Mouse (Mus musculus) stomach, embryonic 14.5 days (tissue): ENCODE measurements around the gene Tctn1. TPM values are rescaled to one million over a fixed set of nuclear protein-coding genes. Genes with fewer than 3 reads are reported as not detected.

ENCODE experiments used
- ATAC-seq: fragments of 200-750 bp; cut with Nextera tagmentation; 2 replicates; pipeline ENCODE4 v1.8.0; 2017; ENCODE audit warnings: low read depth, moderate TSS enrichment; ENCODE audit not compliant: insufficient number of reproducible peaks, insufficient read depth, low FRiP score
- H3K27ac ChIP-seq: fragments of 300-500 bp; sonication (generic); 2 replicates; pipeline ENCODE4 v1.5.1; 2014; ENCODE audit warnings: mild to moderate bottlenecking, low read length, moderate library complexity, mixed read lengths
- H3K27me3 ChIP-seq: fragments of 300-500 bp; sonication (generic); 2 replicates; pipeline ENCODE4 v1.6.1; 2014; ENCODE audit warnings: low read length, control low read depth, mixed read lengths; ENCODE audit not compliant: control insufficient read depth, insufficient read depth
- H3K36me3 ChIP-seq: fragments of 300-500 bp; sonication (generic); 2 replicates; pipeline ENCODE4 v1.6.1; 2014; ENCODE audit warnings: mild to moderate bottlenecking, control low read depth, low read length, moderate library complexity, mixed read lengths; ENCODE audit not compliant: control insufficient read depth, insufficient read depth
- H3K4me1 ChIP-seq: fragments of 300-500 bp; sonication (generic); 2 replicates; pipeline ENCODE4 v1.6.1; 2014; ENCODE audit warnings: low read length, control low read depth, mixed read lengths; ENCODE audit not compliant: control insufficient read depth, insufficient read depth
- H3K4me2 ChIP-seq: fragments of 300-500 bp; sonication (generic); replicated peaks from 2 replicates; pipeline ENCODE4 v1.6.1; 2014; ENCODE audit warnings: low read depth, low read length, control low read depth
- H3K4me3 ChIP-seq: fragments of 300-500 bp; sonication (generic); 2 replicates; pipeline ENCODE4 v1.5.1; 2014; ENCODE audit warnings: low read depth, low read length, control low read depth
- H3K9ac ChIP-seq: fragments of 300-500 bp; sonication (generic); replicated peaks from 2 replicates; pipeline ENCODE4 v1.6.1; 2014; ENCODE audit warnings: low read depth, mild to moderate bottlenecking, control low read depth, low read length, moderate library complexity, mixed read lengths
- H3K9me3 ChIP-seq: fragments of 300-500 bp; sonication (generic); 2 replicates; pipeline ENCODE4 v1.6.1; 2016; ENCODE audit warnings: low read depth, low read length, control low read depth; ENCODE audit not compliant: control insufficient read depth
- WGBS: fragments of 180-500 bp; shearing (Covaris S2); extraction: QIAGEN DNeasy Blood & Tissue Kit; methylation state at CpG from one replicate; pipeline ENCODE4 v1.1.7; 2014; 5-methylcytosine and 5-hydroxymethylcytosine counted together
- polyA plus RNA-seq: library from polyadenylated mRNA; unstranded; fragments of >200 nt; fragmentation: Nextera tagmentation; extraction: Ambion mirVana; gene quantifications from 2 replicates; pipeline ENCODE4 v1.2.1, GENCODE M21; 2014

Tctn1 gene
- polyA plus RNA-seq, 1 experiment from 2014 or later: 6.5 TPM

GRCm38 (mm10) chr5:122237200-122237599 lies 27.1 kb downstream of the Tctn1 start:
- 66% methylated on average over 5 of the region's 5 CpGs for WGBS
- Histone ChIP-seq H3K27me3 (no peaks in the 10 kb centered on the region), H3K9me3 (no peaks in the 10 kb centered on the region), H3K4me3 (no peak overlapping the region), H3K4me2 (no peak overlapping the region), H3K4me1 (peaks cover 6% of the 10 kb centered on the region; the same call in 1 of the 2 replicates), H3K9ac (no peak overlapping the region), H3K27ac (no peak overlapping the region), H3K36me3 (peaks cover 9% of the 10 kb centered on the region)
- no peak for ATAC-seq

DNA sequence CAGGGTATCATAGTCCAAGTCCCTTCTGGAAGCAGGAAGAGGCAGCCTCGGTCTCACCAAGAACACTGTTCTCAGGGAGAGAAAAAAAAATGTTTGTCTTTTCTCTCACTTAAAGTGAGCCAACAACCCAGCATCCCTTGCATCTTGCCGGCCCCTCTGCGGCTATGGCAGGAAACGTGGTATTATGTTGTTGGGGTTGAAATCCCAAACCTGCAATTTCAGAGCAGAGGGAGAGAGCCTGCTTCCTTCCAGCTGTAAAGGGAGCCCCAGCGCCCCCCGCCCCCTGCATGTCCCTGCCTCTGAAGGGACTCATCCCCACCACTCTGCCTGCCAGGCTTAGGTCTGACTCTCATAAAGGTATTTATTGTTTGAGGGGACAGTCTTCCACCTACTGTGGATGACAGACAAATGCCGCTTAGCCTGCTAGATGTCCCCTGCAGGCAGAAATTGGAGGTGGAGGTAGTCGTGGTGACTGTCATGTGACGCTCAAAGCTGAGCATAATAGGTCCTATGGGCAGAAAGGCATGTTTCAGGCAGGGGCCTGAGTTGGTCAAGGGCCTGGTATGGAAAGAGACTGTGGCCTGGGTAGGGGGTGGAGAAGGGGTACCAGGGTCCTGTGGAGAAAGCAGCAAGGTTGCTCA lies 28.9 kb downstream of the Tctn1 start:
- Histone ChIP-seq H3K36me3 (no peaks in the 10 kb centered on the region; the same call in 1 of the 2 replicates), H3K9ac (no peak overlapping the region), H3K9me3 (no peaks in the 10 kb centered on the region), H3K4me3 (no peak overlapping the region), H3K27ac (peak overlapping the region; percentile 41; the same call in 1 of the 2 replicates), H3K4me1 (peaks cover 6% of the 10 kb centered on the region; the same call in 1 of the 2 replicates), H3K27me3 (no peaks in the 10 kb centered on the region), H3K4me2 (no peak overlapping the region)
- whole genome bisulfite sequencing: 54% methylated on average over 9 of the region's 9 CpGs
- no peak for ATAC-seq

GRCm38 (mm10) chr5:122234319-122235195 lies 29.7 kb downstream of the Tctn1 start:
- Histone ChIP-seq H3K4me1 (peaks cover 6% of the 10 kb centered on the region; the same call in 1 of the 2 replicates), H3K27me3 (no peaks in the 10 kb centered on the region), H3K9ac (no peak overlapping the region), H3K4me3 (no peak overlapping the region), H3K36me3 (no peaks in the 10 kb centered on the region), H3K9me3 (no peaks in the 10 kb centered on the region), H3K4me2 (no peak overlapping the region), H3K27ac (peak overlapping the region; percentile 41; the same call in 1 of the 2 replicates)
- 75% methylated on average over 9 of the region's 9 CpGs for WGBS
- no peak for ATAC-seq

DNA sequence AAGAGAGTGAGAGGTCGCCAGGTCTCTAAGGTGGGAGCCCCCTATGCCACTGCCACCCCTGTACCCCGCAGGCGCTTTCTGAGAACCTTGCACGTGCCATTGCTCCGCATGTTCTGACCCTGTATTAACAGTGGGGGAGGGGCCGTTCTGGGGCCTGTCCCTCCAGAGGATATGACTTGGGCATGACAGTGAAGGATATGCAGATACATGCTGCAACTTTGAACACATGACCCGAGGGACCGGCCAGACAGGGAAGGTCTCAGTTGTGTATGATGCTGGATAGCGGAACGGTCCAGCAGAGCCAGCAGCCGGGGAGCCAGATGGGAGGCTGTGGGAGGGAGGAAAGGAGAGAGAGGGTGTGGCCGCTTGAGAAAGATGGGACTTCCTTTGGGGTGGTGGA lies 30.6 kb downstream of the Tctn1 start:
- Histone ChIP-seq H3K36me3 (no peaks in the 10 kb centered on the region), H3K9me3 (no peaks in the 10 kb centered on the region), H3K4me1 (peaks cover 6% of the 10 kb centered on the region; the same call in 1 of the 2 replicates), H3K9ac (no peak overlapping the region), H3K27ac (no peak overlapping the region), H3K4me3 (no peak overlapping the region), H3K27me3 (no peaks in the 10 kb centered on the region), H3K4me2 (no peak overlapping the region)
- 84% methylated on average over 12 of the region's 12 CpGs for WGBS
- no peak for ATAC-seq

- ATAC-seq: no peak
- peaks cover 6% of the 10 kb centered on the region; the same call in 1 of the 2 replicates for H3K4me1 ChIP-seq
- H3K9me3 ChIP-seq: no peaks in the 10 kb centered on the region; the same call in 1 of the 2 replicates
- no peaks in the 10 kb centered on the region for H3K36me3 ChIP-seq
- H3K27me3 ChIP-seq: no peaks in the 10 kb centered on the region
- H3K4me2 ChIP-seq: no peak overlapping the region
- WGBS: 68% methylated on average over 14 of the region's 14 CpGs
- H3K27ac ChIP-seq: no peak overlapping the region
- H3K9ac ChIP-seq: no peak overlapping the region
- no peak overlapping the region for H3K4me3 ChIP-seq
Measured at GRCm38 (mm10) chr5:122233077-122233581, 31.1 kb downstream of the Tctn1 start.

DNA sequence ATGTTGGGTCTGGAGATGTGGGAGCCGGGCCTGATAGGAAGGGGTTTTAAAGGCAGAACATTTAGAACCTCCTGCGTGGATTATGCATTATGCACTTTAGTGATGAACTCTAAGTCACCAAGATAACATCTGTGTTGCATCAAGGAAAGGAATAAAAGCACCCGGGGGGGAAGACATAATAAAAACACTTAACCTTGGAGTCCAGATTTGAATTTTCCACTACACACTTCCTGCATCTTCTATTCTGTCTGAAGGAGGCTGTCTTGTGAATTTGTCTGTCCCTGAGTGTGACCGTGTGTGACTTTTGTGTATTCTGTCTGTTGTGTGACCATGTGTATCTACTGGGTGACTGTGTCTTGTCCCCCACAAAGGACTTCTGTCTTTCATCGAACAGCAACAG lies 32.3 kb downstream of the Tctn1 start:
- no peaks in the 10 kb centered on the region for H3K27me3 ChIP-seq
- WGBS: 68% methylated on average over 5 of the region's 5 CpGs
- no peaks in the 10 kb centered on the region for H3K36me3 ChIP-seq

DNA sequence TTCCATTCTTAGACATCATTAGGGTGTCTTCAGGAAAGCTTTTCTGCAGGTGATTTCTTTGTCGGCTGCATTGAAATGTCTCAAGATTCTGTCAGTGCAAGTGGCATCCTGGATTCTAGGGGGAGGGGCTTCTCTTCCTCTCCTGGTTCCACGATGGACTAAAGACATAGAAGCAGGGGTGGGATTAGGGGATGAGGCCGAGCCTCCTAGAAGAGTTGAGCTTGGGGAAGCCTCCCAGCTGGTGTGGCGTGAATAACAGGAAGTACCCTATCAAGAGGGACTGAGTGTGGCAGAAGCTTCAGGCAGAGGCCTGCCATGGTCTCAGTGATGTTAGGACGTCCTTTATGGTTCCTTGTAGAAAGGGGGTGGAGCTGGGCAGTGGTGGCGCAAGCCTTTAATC lies 32.8 kb downstream of the Tctn1 start:
- Histone ChIP-seq H3K36me3 (no peaks in the 10 kb centered on the region), H3K27me3 (no peaks in the 10 kb centered on the region), H3K9me3 (peaks cover 6% of the 10 kb centered on the region; the same call in 1 of the 2 replicates), H3K27ac (no peak overlapping the region), H3K9ac (no peak overlapping the region), H3K4me2 (no peak overlapping the region), H3K4me1 (peaks cover 6% of the 10 kb centered on the region; the same call in 1 of the 2 replicates), H3K4me3 (no peak overlapping the region)
- 59% methylated on average over 6 of the region's 6 CpGs for WGBS
- ATAC-seq: no peak

More for the DNA sequence above, 32.3 kb downstream of the Tctn1 start:
- Histone ChIP-seq H3K4me3 (no peak overlapping the region), H3K9ac (no peak overlapping the region), H3K27ac (no peak overlapping the region), H3K4me1 (peaks cover 6% of the 10 kb centered on the region; the same call in 1 of the 2 replicates), H3K9me3 (peaks cover 6% of the 10 kb centered on the region; the same call in 1 of the 2 replicates), H3K4me2 (no peak overlapping the region)
- no peak for ATAC-seq

- H3K4me2 ChIP-seq: no peak overlapping the region
- H3K27me3 ChIP-seq: no peaks in the 10 kb centered on the region
- H3K36me3 ChIP-seq: no peaks in the 10 kb centered on the region
- H3K27ac ChIP-seq: no peak overlapping the region
- no peak overlapping the region for H3K9ac ChIP-seq
- 88% methylated on average over 4 of the region's 4 CpGs for WGBS
- H3K4me1 ChIP-seq: peaks cover 6% of the 10 kb centered on the region; the same call in 1 of the 2 replicates
- H3K4me3 ChIP-seq: no peak overlapping the region
- H3K9me3 ChIP-seq: peaks cover 6% of the 10 kb centered on the region; the same call in 1 of the 2 replicates
- no peak for ATAC-seq
Measured at GRCm38 (mm10) chr5:122230816-122231215, 33.4 kb downstream of the Tctn1 start.
